Mouse (Mus musculus): Measurements from ENCODE around the gene Acsbg2. TPM values are rescaled to one million over a fixed set of nuclear protein-coding genes. Genes with fewer than 3 reads are reported as not detected.

Acsbg2 gene
- polyA plus RNA-seq, 1 experiment from 2014 or later: not detected

DNA sequence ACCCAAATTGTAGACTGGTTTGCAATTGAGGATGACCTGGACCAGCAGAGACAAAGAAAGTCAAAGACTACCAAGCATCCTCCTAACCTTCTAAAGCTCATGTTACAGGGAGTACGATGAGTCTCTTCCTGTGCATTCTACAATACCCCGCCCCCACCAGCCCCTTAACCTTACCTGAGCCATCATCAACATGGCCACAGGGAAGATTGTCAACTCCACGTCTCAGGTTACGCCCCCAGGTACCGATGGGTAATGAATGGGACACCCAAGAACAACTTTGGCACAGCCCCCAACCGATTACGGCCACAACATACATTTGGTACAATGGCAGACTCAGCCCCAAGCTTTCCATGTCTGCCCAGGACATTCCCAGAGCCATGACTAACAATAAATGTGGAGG, 33.7 kb downstream of the Acsbg2 start:
- no peak overlapping the region for H3K4me2 ChIP-seq
- no peak for ATAC-seq (ENCODE audit: insufficient read depth, low FRiP score, low read depth)
- no peaks in the 10 kb centered on the region for H3K4me1 ChIP-seq
- 83% methylated on average over 7 of the region's 7 CpGs for WGBS
- H3K36me3 ChIP-seq: no peaks in the 10 kb centered on the region
- no peaks in the 10 kb centered on the region for H3K9me3 ChIP-seq
- no peak overlapping the region for H3K9ac ChIP-seq
- no peak overlapping the region for H3K4me3 ChIP-seq (replicated peaks)
- no peaks in the 10 kb centered on the region for H3K27me3 ChIP-seq (replicated peaks)
- H3K27ac ChIP-seq: no peak overlapping the region

DNA sequence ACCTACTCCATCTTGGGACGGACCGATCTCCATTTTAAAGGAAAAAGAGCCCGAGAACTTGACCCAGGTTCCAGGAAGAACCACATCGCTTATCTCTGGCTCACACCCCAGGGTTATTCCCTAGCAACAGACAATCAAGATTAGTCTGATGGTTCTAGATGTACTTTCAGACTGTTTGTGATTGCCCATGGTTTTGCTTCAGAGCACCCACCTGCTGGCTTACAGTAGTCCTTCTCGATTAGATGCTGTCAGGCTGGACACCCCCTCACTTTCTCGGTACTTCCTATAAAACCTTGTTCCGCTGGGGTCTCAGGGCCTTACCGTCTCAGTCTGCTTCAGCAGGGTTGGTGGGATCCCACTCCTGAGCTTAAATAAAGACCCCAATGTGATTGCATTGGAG, 37.9 kb downstream of the Acsbg2 start:
- no peaks in the 10 kb centered on the region for H3K9me3 ChIP-seq
- no peak overlapping the region for H3K9ac ChIP-seq
- ATAC-seq (ENCODE audit: insufficient read depth, low FRiP score, low read depth): no peak
- WGBS: 85% methylated on average over 8 of the region's 8 CpGs
- no peak overlapping the region for H3K4me2 ChIP-seq
- no peaks in the 10 kb centered on the region for H3K27me3 ChIP-seq (replicated peaks)
- no peaks in the 10 kb centered on the region for H3K4me1 ChIP-seq
- H3K27ac ChIP-seq: no peak overlapping the region
- H3K4me3 ChIP-seq (replicated peaks): no peak overlapping the region
- H3K36me3 ChIP-seq: no peaks in the 10 kb centered on the region

DNA sequence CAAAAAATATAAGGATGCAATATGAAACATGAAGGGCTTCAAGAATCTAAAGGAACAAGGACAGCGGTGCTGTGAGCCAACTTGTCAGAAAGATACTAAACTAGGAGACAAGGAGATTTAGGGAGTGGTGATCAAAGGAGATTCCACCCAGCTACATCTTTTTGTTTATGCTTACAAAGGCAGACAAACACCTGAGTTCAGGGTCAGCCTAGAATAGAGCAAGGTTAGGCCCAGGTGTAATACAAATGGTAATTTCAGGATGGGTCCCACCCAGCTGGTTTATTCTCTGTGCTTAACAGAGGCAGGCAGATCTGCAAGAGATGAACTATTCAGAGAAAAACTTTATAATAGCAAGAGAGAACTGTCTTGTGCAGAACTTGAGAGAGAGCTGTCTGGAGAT, 40.9 kb downstream of the Acsbg2 start:
- H3K9me3 ChIP-seq: no peaks in the 10 kb centered on the region
- 0 out of 2 replicates have a peak, but pooled peaks cover 12% of the 10 kb centered on the region for H3K4me1 ChIP-seq
- WGBS: 96% methylated on average over 1 of the region's 1 CpGs
- H3K36me3 ChIP-seq: no peaks in the 10 kb centered on the region
- no peak overlapping the region for H3K27ac ChIP-seq
- ATAC-seq (ENCODE audit: insufficient read depth, low FRiP score, low read depth): no peak
- no peak overlapping the region for H3K4me3 ChIP-seq (replicated peaks)
- no peak overlapping the region for H3K9ac ChIP-seq
- H3K27me3 ChIP-seq (replicated peaks): no peaks in the 10 kb centered on the region
- no peak overlapping the region for H3K4me2 ChIP-seq

DNA sequence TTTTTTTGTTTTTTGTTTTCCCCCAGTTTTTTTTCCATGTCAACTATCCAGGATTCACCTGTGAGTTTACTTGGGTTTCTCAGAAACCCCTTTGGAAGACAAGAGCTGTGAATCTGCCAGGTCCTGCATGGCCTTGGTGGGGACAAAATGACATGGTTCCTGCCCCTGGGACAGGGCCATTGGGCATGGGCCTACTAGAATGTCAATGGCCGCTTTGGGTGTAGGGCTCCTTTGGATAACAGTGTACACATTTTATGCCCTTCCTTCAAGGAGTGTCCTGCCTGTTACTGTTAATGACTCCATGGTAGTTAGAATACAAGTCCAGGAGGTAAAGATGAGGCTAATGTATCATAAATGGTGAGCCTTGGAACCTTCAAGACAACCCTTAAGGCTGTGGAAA, 41.3 kb downstream of the Acsbg2 start:
- no peak overlapping the region for H3K9ac ChIP-seq
- no peak overlapping the region for H3K4me3 ChIP-seq (replicated peaks)
- no peaks in the 10 kb centered on the region for H3K27me3 ChIP-seq (replicated peaks)
- ATAC-seq (ENCODE audit: insufficient read depth, low FRiP score, low read depth): no peak
- H3K36me3 ChIP-seq: no peaks in the 10 kb centered on the region
- H3K9me3 ChIP-seq: no peaks in the 10 kb centered on the region
- no peak overlapping the region for H3K27ac ChIP-seq
- no peak overlapping the region for H3K4me2 ChIP-seq
- WGBS: 79% methylated on average over 1 of the region's 1 CpGs
- H3K4me1 ChIP-seq: 0 out of 2 replicates have a peak, but pooled peaks cover 12% of the 10 kb centered on the region

DNA sequence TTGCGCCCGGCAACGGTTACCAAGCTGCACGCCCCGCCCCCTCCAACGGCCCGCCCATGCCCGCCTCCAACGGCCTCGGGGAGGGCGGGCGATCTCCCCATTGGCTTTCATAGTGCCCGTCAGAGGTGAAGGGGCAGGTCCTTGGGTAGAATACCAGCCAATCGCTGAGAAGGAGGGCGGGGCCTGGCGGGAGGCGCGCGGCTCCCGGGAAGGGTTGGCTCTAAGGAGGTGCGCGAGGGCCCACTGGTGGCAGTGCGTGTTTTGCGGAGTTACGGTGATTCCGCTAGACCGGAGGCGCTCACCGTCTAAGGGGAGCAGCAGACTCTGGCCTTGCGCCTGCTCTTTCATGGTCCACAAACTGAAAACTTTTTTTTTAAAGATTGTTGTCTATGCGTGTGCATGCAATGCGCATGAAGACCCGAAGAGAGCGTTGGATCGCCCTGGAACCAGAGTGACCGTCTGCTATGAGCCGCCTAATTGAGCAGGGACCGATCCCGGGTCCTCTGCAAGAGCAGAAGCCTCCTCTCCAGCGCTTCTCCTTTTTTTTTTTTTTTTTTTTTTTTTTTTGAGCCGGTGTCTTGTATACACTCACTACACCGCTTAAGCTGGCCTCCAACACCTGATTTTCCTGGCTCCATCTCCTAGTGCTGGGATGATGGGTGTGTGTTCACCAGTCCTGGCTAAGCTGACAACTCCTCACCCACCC, 43.0 kb downstream of the Acsbg2 start:
- peak; percentile 97 for ATAC-seq (ENCODE audit: insufficient read depth, low FRiP score, low read depth)
- H3K27ac ChIP-seq: no peak overlapping the region
- H3K4me3 ChIP-seq (replicated peaks): peak overlapping the region; percentile 55
- under 1% methylated on average over 41 of the region's 42 CpGs for WGBS
- H3K36me3 ChIP-seq: no peaks in the 10 kb centered on the region
- no peaks in the 10 kb centered on the region for H3K9me3 ChIP-seq
- peak overlapping the region; percentile 89 for H3K4me2 ChIP-seq
- no peaks in the 10 kb centered on the region for H3K27me3 ChIP-seq (replicated peaks)
- 0 out of 2 replicates have a peak overlapping the region, but pooled peaks have one; percentile 3 for H3K9ac ChIP-seq
- H3K4me1 ChIP-seq: 0 out of 2 replicates have a peak, but pooled peaks cover 12% of the 10 kb centered on the region

DNA sequence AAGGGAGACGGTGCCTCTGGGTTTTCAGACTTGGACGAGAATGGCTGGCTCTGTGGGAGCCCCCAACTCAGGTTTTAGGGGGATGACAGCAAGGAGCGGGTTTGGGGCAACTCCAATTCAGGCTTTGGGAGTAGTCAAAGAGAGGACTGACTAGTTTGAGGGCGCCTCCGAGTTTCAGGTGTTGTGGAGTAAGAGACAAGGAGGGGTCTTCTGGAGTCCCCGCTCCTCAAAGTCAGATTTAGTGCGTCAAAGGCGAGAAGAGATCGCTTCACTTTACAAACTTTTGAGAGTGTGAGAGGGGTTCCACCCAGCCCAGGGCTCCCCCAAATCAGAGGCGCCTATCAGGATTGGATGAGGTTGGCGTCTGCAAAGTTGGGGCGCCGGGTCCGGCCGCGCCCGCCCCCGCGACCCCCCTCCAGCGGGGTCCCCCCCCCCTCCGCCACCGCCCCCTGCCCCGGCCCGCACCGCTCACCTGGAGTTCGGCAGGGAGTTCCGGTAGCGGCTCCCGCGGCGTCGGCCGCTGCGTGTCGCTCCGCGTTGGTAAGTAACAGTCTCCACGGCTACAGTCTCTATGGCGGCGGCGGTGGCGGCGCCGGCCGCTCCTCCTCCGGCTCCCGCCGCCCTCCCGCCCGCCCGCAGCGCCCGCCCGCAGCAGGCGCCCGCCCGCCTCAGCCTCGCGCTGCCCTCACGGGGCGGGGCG, 43.7 kb downstream of the Acsbg2 start, which contains the start of gene Rfx2:
TSS of gene Rfx2 (minus strand) at position 603 of the 700 bp plus-strand sequence.
- Histone ChIP-seq H3K4me3 (replicated peaks) (peak within 1 kb of the TSS; percentile 55), H3K9me3 (no peaks in the 10 kb centered on the region), H3K4me2 (peak within 1 kb of the TSS; percentile 89), H3K4me1 (0 out of 2 replicates have a peak, but pooled peaks cover 12% of the 10 kb centered on the region), H3K27ac (no peak within 1 kb of the TSS), H3K9ac (peak within 1 kb of the TSS; percentile 34), H3K36me3 (no peaks in the 10 kb centered on the region), H3K27me3 (replicated peaks) (no peaks in the 10 kb centered on the region)
- no peak for ATAC-seq (ENCODE audit: insufficient read depth, low FRiP score, low read depth)
- WGBS: 1% methylated on average over 31 of the region's 62 CpGs

DNA sequence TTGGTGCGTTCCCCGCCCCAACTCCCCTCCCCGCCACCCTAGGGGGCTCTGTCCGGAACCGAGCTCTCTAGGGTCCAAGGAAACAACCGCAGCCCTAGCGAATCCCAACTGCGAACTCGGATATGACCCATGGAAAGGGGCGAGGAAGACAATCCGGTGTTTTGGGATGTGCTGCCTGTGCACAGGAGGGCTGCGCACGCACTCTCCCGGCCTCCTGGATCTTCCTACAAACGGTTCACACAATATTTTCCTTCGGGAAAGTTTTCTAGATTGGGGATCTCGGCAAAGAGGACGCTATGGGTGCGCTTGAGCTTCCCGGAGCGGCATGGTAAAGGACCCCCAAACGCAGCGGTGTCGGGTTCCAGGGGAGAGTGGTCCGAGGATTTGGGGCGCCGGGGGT, 44.5 kb downstream of the Acsbg2 start:
- WGBS: 2% methylated on average over 27 of the region's 27 CpGs
- Histone ChIP-seq H3K4me3 (replicated peaks) (peak overlapping the region; percentile 55), H3K9ac (peak overlapping the region; percentile 34; the same call in 1 of the 2 replicates), H3K27me3 (replicated peaks) (no peaks in the 10 kb centered on the region), H3K9me3 (no peaks in the 10 kb centered on the region), H3K4me1 (0 out of 2 replicates have a peak, but pooled peaks cover 12% of the 10 kb centered on the region), H3K27ac (no peak overlapping the region), H3K36me3 (no peaks in the 10 kb centered on the region), H3K4me2 (peak overlapping the region; percentile 89)
- no peak for ATAC-seq (ENCODE audit: insufficient read depth, low FRiP score, low read depth)

DNA sequence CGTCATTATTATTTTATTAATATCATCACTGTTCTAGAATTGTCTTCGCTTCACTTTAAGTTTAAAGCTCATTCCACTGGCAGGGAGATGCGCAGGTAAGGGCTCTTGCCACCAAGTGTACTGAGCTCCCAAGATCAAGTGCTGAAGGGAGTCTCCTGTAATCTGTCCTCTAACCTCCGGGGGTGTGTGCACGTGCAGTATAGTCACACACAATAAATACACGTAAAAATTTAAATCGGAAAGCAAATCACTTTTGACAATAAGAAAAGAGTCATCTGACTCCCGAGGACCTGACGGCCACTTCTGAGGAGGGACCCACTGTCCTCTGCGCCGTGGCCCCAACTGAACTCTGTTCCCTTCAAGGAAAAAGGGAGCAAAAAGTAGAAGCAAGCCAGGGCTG, 45.1 kb downstream of the Acsbg2 start:
- Histone ChIP-seq H3K36me3 (no peaks in the 10 kb centered on the region), H3K9ac (no peak overlapping the region), H3K4me2 (peak overlapping the region; percentile 89), H3K4me3 (replicated peaks) (peak overlapping the region; percentile 55), H3K27ac (no peak overlapping the region), H3K9me3 (no peaks in the 10 kb centered on the region), H3K27me3 (replicated peaks) (no peaks in the 10 kb centered on the region), H3K4me1 (0 out of 2 replicates have a peak, but pooled peaks cover 12% of the 10 kb centered on the region)
- ATAC-seq (ENCODE audit: insufficient read depth, low FRiP score, low read depth): no peak
- WGBS: 43% methylated on average over 11 of the region's 11 CpGs

DNA sequence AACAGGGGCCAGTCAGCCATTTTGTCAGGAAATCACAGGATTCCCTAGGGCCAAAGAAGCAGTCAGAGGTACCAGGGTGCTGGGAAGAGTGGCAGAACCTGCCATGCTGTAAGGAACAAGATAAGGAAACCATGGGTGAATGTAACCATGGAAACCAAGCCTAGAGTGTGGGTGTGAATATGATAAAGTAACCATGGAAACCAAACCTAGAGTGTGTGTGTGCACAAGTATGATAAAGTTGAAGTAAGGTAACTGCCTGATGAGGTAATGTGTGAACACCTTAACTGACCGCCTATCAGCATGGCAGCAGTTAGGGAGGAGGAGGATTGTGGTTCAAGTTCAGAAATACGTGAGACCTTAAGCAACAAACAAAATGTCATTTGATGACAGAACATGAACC, 47.5 kb downstream of the Acsbg2 start:
- no peak overlapping the region for H3K4me3 ChIP-seq (replicated peaks)
- H3K27me3 ChIP-seq (replicated peaks): no peaks in the 10 kb centered on the region
- peak; percentile 48; the same call in 1 of the 2 replicates for ATAC-seq (ENCODE audit: insufficient read depth, low FRiP score, low read depth)
- H3K36me3 ChIP-seq: no peaks in the 10 kb centered on the region
- H3K9ac ChIP-seq: no peak overlapping the region
- peaks cover 16% of the 10 kb centered on the region; the same call in 1 of the 2 replicates for H3K4me1 ChIP-seq
- WGBS: 73% methylated on average over 2 of the region's 2 CpGs
- H3K4me2 ChIP-seq: no peak overlapping the region
- no peaks in the 10 kb centered on the region for H3K9me3 ChIP-seq
- H3K27ac ChIP-seq: no peak overlapping the region

DNA sequence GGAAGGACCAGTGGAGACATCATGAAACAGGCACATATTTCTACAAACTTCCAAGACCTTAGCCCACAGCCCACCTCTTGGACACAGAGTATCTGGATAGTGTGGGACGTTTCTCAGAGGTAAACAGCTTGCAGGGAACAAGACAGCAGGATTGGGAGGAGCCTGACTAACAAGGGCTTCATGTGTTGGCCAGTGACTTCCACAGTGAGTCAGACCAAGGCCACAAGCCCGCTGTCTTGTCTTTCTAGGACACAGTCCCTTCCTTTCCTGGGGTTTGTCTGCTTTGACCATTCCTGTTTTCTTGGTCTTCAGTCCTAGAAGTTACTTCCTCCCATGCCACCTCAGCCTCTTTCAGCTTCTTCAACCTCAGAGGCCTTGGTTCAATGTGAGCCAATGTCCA, 50.9 kb downstream of the Acsbg2 start:
- no peaks in the 10 kb centered on the region for H3K27me3 ChIP-seq (replicated peaks)
- H3K4me3 ChIP-seq (replicated peaks): no peak overlapping the region
- ATAC-seq (ENCODE audit: insufficient read depth, low FRiP score, low read depth): no peak
- WGBS: 62% methylated on average over 2 of the region's 2 CpGs
- H3K4me1 ChIP-seq: peaks cover 11% of the 10 kb centered on the region
- H3K9me3 ChIP-seq: no peaks in the 10 kb centered on the region
- no peak overlapping the region for H3K27ac ChIP-seq
- no peak overlapping the region for H3K4me2 ChIP-seq
- no peaks in the 10 kb centered on the region for H3K36me3 ChIP-seq
- H3K9ac ChIP-seq: no peak overlapping the region

DNA sequence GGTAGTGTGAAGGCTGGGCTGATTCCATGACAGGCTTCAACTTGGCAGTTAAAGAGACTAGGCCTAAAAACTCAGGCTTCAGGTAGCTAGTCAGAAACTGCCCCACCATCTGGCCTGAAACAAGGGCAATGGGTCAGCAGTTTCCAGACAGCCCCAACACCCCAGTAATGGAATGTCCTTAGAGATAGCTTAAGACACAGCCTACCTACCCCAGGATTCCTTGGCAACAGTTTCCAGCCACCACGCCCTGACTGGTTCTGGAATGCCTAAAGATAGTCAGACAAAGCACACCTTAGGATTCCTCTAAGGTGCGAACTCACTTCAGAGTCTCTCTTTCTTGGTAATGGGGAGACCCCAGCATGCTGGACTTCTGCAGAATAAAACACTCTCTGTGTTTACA, 51.9 kb downstream of the Acsbg2 start:
- peaks cover 11% of the 10 kb centered on the region for H3K4me1 ChIP-seq
- WGBS: 66% methylated on average over 2 of the region's 2 CpGs
- no peaks in the 10 kb centered on the region for H3K27me3 ChIP-seq (replicated peaks)
- H3K36me3 ChIP-seq: no peaks in the 10 kb centered on the region
- ATAC-seq (ENCODE audit: insufficient read depth, low FRiP score, low read depth): no peak
- no peak overlapping the region for H3K9ac ChIP-seq
- no peak overlapping the region for H3K4me2 ChIP-seq
- 0 out of 2 replicates have a peak overlapping the region, but pooled peaks have one; percentile 16 for H3K27ac ChIP-seq
- H3K9me3 ChIP-seq: no peaks in the 10 kb centered on the region
- H3K4me3 ChIP-seq (replicated peaks): no peak overlapping the region

DNA sequence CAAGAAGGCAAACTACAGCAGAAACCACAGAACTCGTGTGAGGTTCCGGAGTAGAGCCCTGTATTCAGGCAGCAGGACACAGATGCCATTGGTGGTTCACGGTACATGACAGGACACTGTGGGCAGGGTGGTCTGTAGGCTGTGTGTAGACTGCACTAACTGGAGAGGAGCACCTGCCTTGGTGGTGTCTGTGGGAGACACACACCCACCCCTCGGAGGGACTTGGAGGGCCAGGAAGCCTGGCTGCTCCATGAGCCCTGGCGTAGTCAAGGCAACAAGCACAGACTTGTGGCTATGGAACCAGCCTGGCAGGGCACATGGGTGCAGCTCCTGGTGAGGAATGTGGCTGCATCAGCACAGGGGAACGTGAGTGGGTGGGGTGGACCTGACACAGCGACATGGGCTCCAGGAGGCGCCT, 54.5 kb downstream of the Acsbg2 start:
- H3K9ac ChIP-seq: no peak overlapping the region

More for the DNA sequence above, 54.5 kb downstream of the Acsbg2 start:
- H3K27me3 ChIP-seq (replicated peaks): no peaks in the 10 kb centered on the region
- peak overlapping the region; percentile 66 for H3K27ac ChIP-seq
- H3K4me3 ChIP-seq (replicated peaks): no peak overlapping the region
- H3K4me1 ChIP-seq: peaks cover 15% of the 10 kb centered on the region
- no peaks in the 10 kb centered on the region for H3K36me3 ChIP-seq
- WGBS: 59% methylated on average over 8 of the region's 8 CpGs
- H3K9me3 ChIP-seq: no peaks in the 10 kb centered on the region
- peak; percentile 78 for ATAC-seq (ENCODE audit: insufficient read depth, low FRiP score, low read depth)
- no peak overlapping the region; the same call in 1 of the 2 replicates for H3K4me2 ChIP-seq

Data from stomach, embryonic 15.5 days (tissue).